ENCODE assay signal across 8 mouse cellular contexts in the genomic region with DNA sequence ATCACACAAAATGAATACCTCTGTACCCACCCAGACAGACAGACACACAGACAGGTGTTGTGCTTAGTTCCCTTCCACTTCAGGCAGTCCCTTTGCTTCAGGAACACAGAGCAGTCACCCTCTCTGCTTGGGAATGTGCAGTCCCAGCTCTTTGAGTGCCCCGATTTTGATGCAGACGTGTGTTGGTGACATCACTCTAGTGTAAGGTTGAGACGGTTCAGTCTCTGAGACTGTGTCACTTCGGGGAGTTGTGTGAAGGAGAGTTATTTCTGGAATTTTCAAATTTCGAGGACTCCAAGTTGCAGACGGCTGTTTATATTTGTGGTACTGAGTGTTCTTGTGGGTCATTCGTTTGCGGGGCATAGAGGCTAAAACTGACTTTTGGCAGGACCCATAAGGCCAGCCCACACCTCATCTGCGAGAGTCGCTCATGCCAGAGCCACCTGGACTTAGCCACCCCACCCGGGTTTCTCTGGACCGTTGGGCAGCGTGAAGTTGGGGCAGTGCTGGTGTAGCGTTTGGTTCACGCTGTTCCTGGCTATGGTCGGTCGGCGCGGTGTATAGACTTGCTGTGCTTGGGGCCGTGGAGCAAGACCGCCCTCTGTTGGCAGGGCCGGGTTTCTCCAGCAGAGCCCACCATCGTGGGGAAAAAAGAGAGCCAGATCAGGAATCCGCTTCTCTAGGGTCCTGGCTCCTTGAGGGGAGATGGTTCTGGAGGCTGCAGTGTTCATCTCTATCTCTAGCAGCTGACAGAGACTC. TPM values are rescaled to one million over a fixed set of nuclear protein-coding genes. Genes with fewer than 3 reads are reported as not detected.
DNase-seq lines count a peak whose midpoint lies in the region; ATAC-seq and TF ChIP-seq lines count a peak whose summit lies in the region.

No protein-coding gene starts in this region.

- 23% methylated on average over 24 of the region's 24 CpGs for WGBS in forebrain, embryonic 14.5 days
- WGBS in lung, adult 2 months: 13% methylated on average over 24 of the region's 24 CpGs
- 20% methylated on average over 24 of the region's 24 CpGs for WGBS in olfactory bulb, adult 2 months

- no peaks in the 10 kb centered on the region for H3K36me3 ChIP-seq in ES-Bruce4 (ENCODE audit: control insufficient read depth, insufficient read depth, low read length, poor library complexity, severe bottlenecking)
- no peaks in the 10 kb centered on the region for H3K36me3 ChIP-seq in forebrain, embryonic 14.5 days (ENCODE audit: control insufficient read depth, insufficient read depth, low read length)

- TF ChIP-seq EP300 in ES-Bruce4 (IDR thresholded peaks at IDR 0.05; ENCODE audit: insufficient read depth, low read depth, low read length): 0 out of 2 replicates have a peak, but pooled peaks have one; percentile 8

- peak; percentile 95 for TF ChIP-seq CTCF in ES-Bruce4 (IDR thresholded peaks at IDR 0.05; ENCODE audit: low read depth, low read length)
- peak; percentile 84 for TF ChIP-seq CTCF in lung, adult 2 months (IDR thresholded peaks at IDR 0.05; ENCODE audit: insufficient read depth, low read length)
- peak; percentile 95 for TF ChIP-seq CTCF in olfactory bulb, adult 2 months (IDR thresholded peaks at IDR 0.05; ENCODE audit: insufficient read depth, low read depth, low read length)

- H3K9me3 ChIP-seq in ES-Bruce4 (replicated peaks; ENCODE audit: control insufficient read depth, insufficient read depth, low read length, poor library complexity, severe bottlenecking): no peaks in the 10 kb centered on the region
- no peaks in the 10 kb centered on the region for H3K9me3 ChIP-seq in forebrain, embryonic 14.5 days (replicated peaks; ENCODE audit: control insufficient read depth, low read length)

- peak; percentile 57 for DNase-seq in c-Kit-positive CD71-positive TER-119-negative erythroid progenitor cells, embryonic 14.5 days (ENCODE audit: low read depth)
- peak; percentile 71 for DNase-seq in forebrain, embryonic 14.5 days (ENCODE audit: low spot score)
- peak; percentile 86 to 87 for DNase-seq in heart, postnatal 14 days
- DNase-seq in kidney, postnatal 4 days: peak; percentile 87 to 90
- peak; percentile 81 for DNase-seq in lung, adult 2 months
- DNase-seq in thymus, adult 18-20 months: peak; percentile 63

- H3K4me1 ChIP-seq in ES-Bruce4 (ENCODE audit: control insufficient read depth, insufficient read depth, low read length): no peaks in the 10 kb centered on the region
- H3K4me1 ChIP-seq in forebrain, embryonic 14.5 days (ENCODE audit: control insufficient read depth, insufficient read depth, low read length): no peaks in the 10 kb centered on the region
- H3K4me1 ChIP-seq in lung, adult 2 months (ENCODE audit: control insufficient read depth, insufficient read depth, low read length): no peaks in the 10 kb centered on the region
- H3K4me1 ChIP-seq in olfactory bulb, adult 2 months (ENCODE audit: control insufficient read depth, insufficient read depth, low read length): peaks cover 13% of the 10 kb centered on the region; the same call in 1 of the 2 replicates

- 0 out of 2 replicates have a peak overlapping the region, but pooled peaks have one; percentile 47 for H3K9ac ChIP-seq in ES-Bruce4 (ENCODE audit: low read depth, poor library complexity, severe bottlenecking)
- H3K9ac ChIP-seq in forebrain, embryonic 14.5 days (ENCODE audit: low read length): no peak overlapping the region

- no peak overlapping the region for H3K4me2 ChIP-seq in forebrain, embryonic 14.5 days (ENCODE audit: low read length)

- no peak for TF ChIP-seq POLR2A in ES-Bruce4 (IDR thresholded peaks at IDR 0.05; ENCODE audit: insufficient read depth, low read length)
- no peak for TF ChIP-seq POLR2A in lung, adult 2 months (IDR thresholded peaks at IDR 0.05; ENCODE audit: borderline replicate concordance, extremely low read depth, low read depth, low read length)
- TF ChIP-seq POLR2A in olfactory bulb, adult 2 months (IDR thresholded peaks at IDR 0.05; ENCODE audit: insufficient read depth, low read depth, low read length): no peak

- H3K27me3 ChIP-seq in ES-Bruce4 (ENCODE audit: control insufficient read depth, insufficient read depth, low read length, poor library complexity, severe bottlenecking): no peaks in the 10 kb centered on the region
- H3K27me3 ChIP-seq in forebrain, embryonic 14.5 days (replicated peaks; ENCODE audit: control insufficient read depth, insufficient read depth, low read length): no peaks in the 10 kb centered on the region

- H3K4me3 ChIP-seq in ES-Bruce4 (ENCODE audit: low read depth, low read length): 0 out of 2 replicates have a peak overlapping the region, but pooled peaks have one; percentile 40
- no peak overlapping the region for H3K4me3 ChIP-seq in forebrain, embryonic 14.5 days (ENCODE audit: low read depth, low read length)
- no peak overlapping the region for H3K4me3 ChIP-seq in lung, adult 2 months (replicated peaks; ENCODE audit: extremely low read depth, low read depth, low read length)
- no peak overlapping the region for H3K4me3 ChIP-seq in olfactory bulb, adult 2 months (ENCODE audit: insufficient read depth, low read depth, low read length)

- intact Hi-C loops in heart, postnatal 14 days (cut with DNase I): loop anchor here (2.0 to 5.0 kb wide), 5 partner anchors 33 to 170 kb away; a partner anchor contains a TSS

- peak; percentile 82 for ATAC-seq in forebrain, embryonic 14.5 days

- no peak overlapping the region for H3K27ac ChIP-seq in ES-Bruce4 (ENCODE audit: insufficient read depth, low read length)
- no peak overlapping the region for H3K27ac ChIP-seq in forebrain, embryonic 14.5 days (ENCODE audit: low read depth, low read length)
- no peak overlapping the region for H3K27ac ChIP-seq in olfactory bulb, adult 2 months (ENCODE audit: insufficient read depth, low read depth, low read length)

RNA-seq across cellular contexts. Expression of a gene that starts 30.6 kb away (rescaled TPM):
- 48.3 and 51.9 TPM in 2 replicates for polyA plus RNA-seq in ES-Bruce4 (2011; ENCODE audit: insufficient read depth, insufficient read length, low read depth, missing spikeins)
- 84.4 and 90.2 TPM in 2 replicates for polyA plus RNA-seq in forebrain, embryonic 14.5 days (2014; fragmentation: Nextera tagmentation; extraction: Ambion mirVana)
- 1 to 10 TPM; 8.8 to 9.2 TPM for total RNA-seq in heart, postnatal 14 days (2021)
- polyA plus RNA-seq in lung, adult 2 months (2012; rRNA removed): 35.3 and 52.1 TPM in 2 replicates
- polyA plus RNA-seq in olfactory bulb, adult 2 months (2012; ENCODE audit: insufficient read depth, insufficient read length, low replicate concordance, missing spikeins): not detected in 2 replicates

RNA-seq across cellular contexts. Expression of a gene that starts 35.0 kb away (rescaled TPM):
- 0.93 and 1.0 TPM in 2 replicates for polyA plus RNA-seq in ES-Bruce4 (2011; ENCODE audit: insufficient read depth, insufficient read length, low read depth, missing spikeins)
- 4.8 and 6.1 TPM in 2 replicates for polyA plus RNA-seq in forebrain, embryonic 14.5 days (2014; fragmentation: Nextera tagmentation; extraction: Ambion mirVana)
- total RNA-seq in heart, postnatal 14 days (2021): 1 to 10 TPM; 4.0 to 6.5 TPM
- 6.8 and 7.1 TPM in 2 replicates for polyA plus RNA-seq in lung, adult 2 months (2012; rRNA removed)
- not detected in 2 replicates for polyA plus RNA-seq in olfactory bulb, adult 2 months (2012; ENCODE audit: insufficient read depth, insufficient read length, low replicate concordance, missing spikeins)

RNA-seq across cellular contexts. Expression of a gene that starts 48.4 kb away (rescaled TPM):
- 12.2 and 13.6 TPM in 2 replicates for polyA plus RNA-seq in ES-Bruce4 (2011; ENCODE audit: insufficient read depth, insufficient read length, low read depth, missing spikeins)
- polyA plus RNA-seq in forebrain, embryonic 14.5 days (2014; fragmentation: Nextera tagmentation; extraction: Ambion mirVana): 7.7 and 8.3 TPM in 2 replicates
- total RNA-seq in heart, postnatal 14 days (2021): 10 to 100 TPM; 51.9 to 53.1 TPM
- 66.2 and 78.1 TPM in 2 replicates for polyA plus RNA-seq in lung, adult 2 months (2012; rRNA removed)
- not detected in 2 replicates for polyA plus RNA-seq in olfactory bulb, adult 2 months (2012; ENCODE audit: insufficient read depth, insufficient read length, low replicate concordance, missing spikeins)

RNA-seq across cellular contexts. Expression of a gene that starts 54.9 kb away (rescaled TPM):
- 41.7 and 43.3 TPM in 2 replicates for polyA plus RNA-seq in ES-Bruce4 (2011; ENCODE audit: insufficient read depth, insufficient read length, low read depth, missing spikeins)
- polyA plus RNA-seq in forebrain, embryonic 14.5 days (2014; fragmentation: Nextera tagmentation; extraction: Ambion mirVana): 35.2 and 41.1 TPM in 2 replicates
- 10 to 100 TPM; 16.5 to 19.9 TPM for total RNA-seq in heart, postnatal 14 days (2021)
- polyA plus RNA-seq in lung, adult 2 months (2012; rRNA removed): 60.6 and 138 TPM in 2 replicates
- not detected in 2 replicates for polyA plus RNA-seq in olfactory bulb, adult 2 months (2012; ENCODE audit: insufficient read depth, insufficient read length, low replicate concordance, missing spikeins)

Comparison
In these comparisons a context has a peak if more than half of its experiments do, and no peak if none do; other contexts are left out.
1. RNA of a gene that starts 30.6 kb away (polyA plus RNA-seq): 84.4 to 90.2 TPM in forebrain, embryonic 14.5 days, 35.3 to 52.1 TPM in lung, adult 2 months and 48.3 to 51.9 TPM in ES-Bruce4; not detected in olfactory bulb, adult 2 months; every median in the first group is over 10 times any median in the second.
2. Peak in every context shown above with its lines, with median percentiles within 50 percentile points of each other: CTCF ChIP-seq and DNase-seq.